Mouse (Mus musculus) MEL (cell line): ENCODE data around the gene Cnksr1.

ENCODE experiments used
- CHD2 ChIP-seq: IDR thresholded peaks from 2 replicates; pipeline ENCODE4 v1.6.1; 2011; ENCODE audit warnings: low read length, improper control_type of control experiment
- GATA1 ChIP-seq: IDR thresholded peaks from 2 replicates; pipeline ENCODE4 v1.6.1; 2011; ENCODE audit warnings: low read depth, low read length, improper control_type of control experiment
- USF1 ChIP-seq: IDR thresholded peaks from 2 replicates; pipeline ENCODE4 v1.6.1; 2014; ENCODE audit warnings: low read depth, mild to moderate bottlenecking, inconsistent platforms, low read length, improper control_type of control experiment, moderate library complexity
- USF2 ChIP-seq, 2 experiments: IDR thresholded peaks; 2 replicates each; pipeline ENCODE4 v1.6.1; 2011 to 2012; ENCODE audit warnings: improper control_type of control experiment in 2 of 2, low read length in 2 of 2, borderline replicate concordance in 1 of 2, inconsistent platforms in 1 of 2, low read depth in 1 of 2, mild to moderate bottlenecking in 1 of 2; ENCODE audit not compliant: insufficient read depth in 1 of 2

DNA sequence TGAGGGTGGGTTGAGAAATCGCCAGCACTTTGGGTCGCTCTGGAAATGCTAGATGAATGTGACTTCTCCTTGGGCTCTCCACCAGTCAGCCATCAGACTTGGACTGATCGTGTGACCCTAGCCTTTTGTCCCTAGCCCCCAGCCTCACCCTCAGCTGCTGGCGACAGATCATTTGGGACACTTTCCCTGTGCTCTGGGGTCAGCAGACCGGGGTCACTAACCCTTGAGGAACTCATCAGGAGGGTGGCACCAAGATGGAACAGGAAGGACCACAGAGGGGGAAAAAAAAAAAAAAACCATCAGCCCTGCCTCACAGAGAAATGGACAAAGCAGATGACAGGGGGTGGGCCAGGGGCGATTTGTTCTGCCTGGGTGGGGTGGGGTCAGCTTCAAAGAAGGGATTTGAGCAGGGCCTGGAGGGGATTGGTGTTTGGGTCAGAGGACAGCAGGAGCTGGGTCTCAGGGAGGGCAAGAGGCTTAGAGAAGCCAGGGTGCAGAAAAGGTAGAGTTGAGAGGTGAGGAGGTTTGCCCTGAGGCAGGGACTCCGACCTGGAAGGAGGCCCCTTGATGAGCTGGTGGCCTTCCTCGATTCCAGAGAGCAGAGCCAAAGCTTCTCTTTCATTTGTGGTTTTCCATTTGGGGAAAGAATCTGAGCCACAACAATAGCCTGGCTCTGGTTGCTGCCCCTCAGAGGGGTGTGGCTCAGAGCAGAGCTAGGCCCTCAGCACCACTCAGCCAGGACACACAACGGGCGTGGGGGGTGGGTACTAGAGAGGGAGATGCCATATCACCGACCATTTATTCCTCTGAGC lies 19.2 kb upstream of the Cnksr1 start:
- TF ChIP-seq USF1: no peak
- no peak for TF ChIP-seq USF2 (IDR thresholded peaks at IDR 0.05; ENCODE audit: borderline replicate concordance in 1 of 2, insufficient read depth in 1 of 2, low read depth in 1 of 2, low read length in 2 of 2)
- TF ChIP-seq GATA1: no peak
- no peak for TF ChIP-seq CHD2
